Comparison of ENCODE assay signal across 27 mouse cellular contexts in genomic region chr3:144501930-144502329, GRCm38 (mm10).
DNase-seq lines count a peak whose midpoint lies in the region; ATAC-seq and TF ChIP-seq lines count a peak whose summit lies in the region.
"Had no signal": no experiment of that assay in that cellular context is flagged by ENCODE, and none has a peak within 500 bp of the region (broad histone marks: within the 10 kb centered on the region; RNA-seq: fewer than 3 reads in every experiment).

No protein-coding gene starts in this region.

- TF ChIP-seq CTCF in forebrain, postnatal 0 days (IDR thresholded peaks at IDR 0.05; ENCODE audit: low read depth), result no peak

- H3K9me3 ChIP-seq in forebrain, postnatal 0 days (ENCODE audit: low read length), result no peaks in the 10 kb centered on the region
- H3K9me3 ChIP-seq in forebrain, embryonic 10.5 days, result no peaks in the 10 kb centered on the region
- H3K9me3 ChIP-seq in hindbrain, embryonic 16.5 days (ENCODE audit: control insufficient read depth, low read length), result no peaks in the 10 kb centered on the region
- no peaks in the 10 kb centered on the region for H3K9me3 ChIP-seq in hindbrain, embryonic 10.5 days
- no peaks in the 10 kb centered on the region for H3K9me3 ChIP-seq in neural tube, embryonic 13.5 days
- H3K9me3 ChIP-seq in forebrain, embryonic 16.5 days (ENCODE audit: control insufficient read depth, low read length), result no peaks in the 10 kb centered on the region
- H3K9me3 ChIP-seq: intestine, embryonic 15.5 days; limb, embryonic 13.5 days; lung, embryonic 15.5 days had no signal

- H3K9ac ChIP-seq in forebrain, postnatal 0 days, result no peak overlapping the region
- H3K9ac ChIP-seq in hindbrain, embryonic 16.5 days (ENCODE audit: low read depth, low read length), result no peak overlapping the region; the same call in 1 of the 2 replicates
- H3K9ac ChIP-seq in neural tube, embryonic 13.5 days, result no peak overlapping the region
- no peak overlapping the region for H3K9ac ChIP-seq in forebrain, embryonic 16.5 days (replicated peaks; ENCODE audit: low read depth, low read length)
- H3K9ac ChIP-seq: intestine, embryonic 15.5 days; limb, embryonic 13.5 days; lung, embryonic 15.5 days had no signal

- H3K4me3 ChIP-seq in forebrain, postnatal 0 days (ENCODE audit: low read depth, low read length), result no peak overlapping the region
- no peak overlapping the region for H3K4me3 ChIP-seq in forebrain, embryonic 10.5 days
- H3K4me3 ChIP-seq in hindbrain, embryonic 16.5 days (ENCODE audit: low read length), result no peak overlapping the region
- no peak overlapping the region for H3K4me3 ChIP-seq in hindbrain, embryonic 10.5 days
- no peak overlapping the region for H3K4me3 ChIP-seq in neural tube, embryonic 13.5 days
- H3K4me3 ChIP-seq in forebrain, embryonic 16.5 days (replicated peaks; ENCODE audit: low read length), result no peak overlapping the region
- H3K4me3 ChIP-seq: intestine, embryonic 15.5 days; layer of hippocampus, adult 2 months; limb, embryonic 13.5 days; lung, embryonic 15.5 days had no signal

- no peak overlapping the region for H3K27ac ChIP-seq in forebrain, postnatal 0 days (ENCODE audit: low read depth, low read length)
- no peak overlapping the region for H3K27ac ChIP-seq in forebrain, embryonic 10.5 days
- no peak overlapping the region for H3K27ac ChIP-seq in hindbrain, embryonic 16.5 days (ENCODE audit: low read depth, low read length)
- H3K27ac ChIP-seq in hindbrain, embryonic 10.5 days, result no peak overlapping the region
- H3K27ac ChIP-seq in neural tube, embryonic 13.5 days (replicated peaks), result no peak overlapping the region; the same call in 1 of the 2 replicates
- H3K27ac ChIP-seq in forebrain, embryonic 16.5 days (ENCODE audit: low read length), result no peak overlapping the region
- H3K27ac ChIP-seq: intestine, embryonic 15.5 days; layer of hippocampus, adult 2 months; limb, embryonic 13.5 days; lung, embryonic 15.5 days had no signal

- H3K4me2 ChIP-seq in forebrain, postnatal 0 days (ENCODE audit: low read depth), result no peak overlapping the region
- H3K4me2 ChIP-seq in hindbrain, embryonic 16.5 days (ENCODE audit: low read length), result no peak overlapping the region
- no peak overlapping the region for H3K4me2 ChIP-seq in neural tube, embryonic 13.5 days
- H3K4me2 ChIP-seq in forebrain, embryonic 16.5 days (ENCODE audit: low read length), result no peak overlapping the region
- H3K4me2 ChIP-seq: heart, embryonic 11.5 days; intestine, embryonic 15.5 days; limb, embryonic 13.5 days; liver, embryonic 11.5 days; lung, embryonic 15.5 days had no signal

- WGBS in forebrain, postnatal 0 days, result 65% methylated on average over 7 of the region's 7 CpGs
- WGBS in forebrain, embryonic 10.5 days, result 84% methylated on average over 7 of the region's 7 CpGs
- WGBS in hindbrain, embryonic 16.5 days, result 32% methylated on average over 7 of the region's 7 CpGs
- 75% methylated on average over 7 of the region's 7 CpGs for WGBS in hindbrain, embryonic 10.5 days
- 29% methylated on average over 7 of the region's 7 CpGs for WGBS in neural tube, embryonic 13.5 days
- 67% methylated on average over 7 of the region's 7 CpGs for WGBS in forebrain, embryonic 16.5 days

- DNase-seq in forebrain, postnatal 0 days, result no peak
- no peak for DNase-seq in forebrain, embryonic 10.5 days (ENCODE audit: extremely low spot score, low spot score)
- no peak for DNase-seq in hindbrain, embryonic 10.5 days (ENCODE audit: low spot score)
- DNase-seq in neural tube, embryonic 10.5 days (ENCODE audit: extremely low spot score, low spot score), result no peak
- DNase-seq in adrenal gland, adult 8-10 months, result no peak
- DNase-seq: adrenal gland, adult 2 months; cerebellum, adult 11 months; cerebellum, adult 9-10 months; cerebellum, postnatal 36 days; gastrocnemius, postnatal 14 days; heart, adult 11 months; kidney, adult 2 months; kidney, postnatal 36 days; thymus, adult 2 months; thymus, postnatal 36 days had no signal

- no peaks in the 10 kb centered on the region for H3K27me3 ChIP-seq in forebrain, postnatal 0 days (ENCODE audit: insufficient read depth, low read length)
- H3K27me3 ChIP-seq in forebrain, embryonic 10.5 days (ENCODE audit: poor library complexity, severe bottlenecking), result no peaks in the 10 kb centered on the region
- H3K27me3 ChIP-seq in hindbrain, embryonic 16.5 days (replicated peaks; ENCODE audit: control insufficient read depth, insufficient read depth, low read length), result no peaks in the 10 kb centered on the region
- H3K27me3 ChIP-seq in hindbrain, embryonic 10.5 days (ENCODE audit: insufficient read depth, poor library complexity, severe bottlenecking), result no peaks in the 10 kb centered on the region
- no peaks in the 10 kb centered on the region for H3K27me3 ChIP-seq in neural tube, embryonic 13.5 days
- no peaks in the 10 kb centered on the region for H3K27me3 ChIP-seq in forebrain, embryonic 16.5 days (replicated peaks; ENCODE audit: control insufficient read depth, insufficient read depth, low read length)
- H3K27me3 ChIP-seq: CH12.LX; intestine, embryonic 15.5 days; limb, embryonic 13.5 days; lung, embryonic 15.5 days had no signal

- H3K36me3 ChIP-seq in forebrain, postnatal 0 days (ENCODE audit: insufficient read depth), result no peaks in the 10 kb centered on the region
- H3K36me3 ChIP-seq in forebrain, embryonic 10.5 days (replicated peaks), result no peaks in the 10 kb centered on the region
- no peaks in the 10 kb centered on the region for H3K36me3 ChIP-seq in hindbrain, embryonic 16.5 days (ENCODE audit: control insufficient read depth, insufficient read depth, low read length)
- no peaks in the 10 kb centered on the region for H3K36me3 ChIP-seq in hindbrain, embryonic 10.5 days
- no peaks in the 10 kb centered on the region for H3K36me3 ChIP-seq in neural tube, embryonic 13.5 days
- no peaks in the 10 kb centered on the region for H3K36me3 ChIP-seq in forebrain, embryonic 16.5 days (ENCODE audit: control insufficient read depth, insufficient read depth)
- H3K36me3 ChIP-seq: intestine, embryonic 15.5 days; limb, embryonic 13.5 days; lung, embryonic 15.5 days had no signal

- peak; percentile 26; the same call in 1 of the 2 replicates for ATAC-seq in forebrain, postnatal 0 days
- ATAC-seq in hindbrain, embryonic 16.5 days, result peak; percentile 57; the same call in 1 of the 2 replicates
- 0 out of 2 replicates have a peak, but pooled peaks have one; percentile 51 for ATAC-seq in neural tube, embryonic 13.5 days (ENCODE audit: low read depth)
- ATAC-seq in forebrain, embryonic 16.5 days, result no peak
- ATAC-seq: activated CD4-positive, CD25-positive, alpha-beta regulatory T cell, adult 4 months; forebrain, embryonic 14.5 days; intestine, embryonic 15.5 days had no signal

- H3K4me1 ChIP-seq in forebrain, postnatal 0 days (ENCODE audit: insufficient read depth), result 0 out of 2 replicates have a peak, but pooled peaks cover 3% of the 10 kb centered on the region
- peaks cover 17% of the 10 kb centered on the region for H3K4me1 ChIP-seq in forebrain, embryonic 10.5 days
- peaks cover 8% of the 10 kb centered on the region for H3K4me1 ChIP-seq in hindbrain, embryonic 16.5 days (ENCODE audit: control insufficient read depth, insufficient read depth, low read depth, low read length)
- peaks cover 22% of the 10 kb centered on the region for H3K4me1 ChIP-seq in hindbrain, embryonic 10.5 days (replicated peaks)
- H3K4me1 ChIP-seq in neural tube, embryonic 13.5 days (replicated peaks), result peaks cover 35% of the 10 kb centered on the region
- H3K4me1 ChIP-seq in forebrain, embryonic 16.5 days (replicated peaks; ENCODE audit: control insufficient read depth, insufficient read depth, low read length), result peaks cover 3% of the 10 kb centered on the region; the same call in 1 of the 2 replicates
- H3K4me1 ChIP-seq: lung, embryonic 15.5 days had no signal
